Mouse (Mus musculus) stomach, postnatal 0 days (tissue): ENCODE data around the gene Adora2a.

Experiments used
- CTCF ChIP-seq: IDR thresholded peaks from 2 replicates; pipeline ENCODE4 v1.5.1; 2016; ENCODE audit warnings: antibody characterized with exemption, low read depth, mild to moderate bottlenecking, moderate library complexity
- EP300 ChIP-seq: optimal IDR thresholded peaks from 2 replicates; pipeline ENCODE3; 2016; ENCODE audit warnings: antibody characterized with exemption

GRCm38 (mm10) chr10:75293288-75293687 lies 23.4 kb upstream of the Adora2a start:
- no peak for TF ChIP-seq CTCF
- TF ChIP-seq EP300: no peak
